Mouse (Mus musculus) midbrain, embryonic 15.5 days (tissue): ENCODE results near the gene Cd163. TPM values are rescaled to one million over a fixed set of nuclear protein-coding genes. Genes with fewer than 3 reads are reported as not detected.

Experiments
- ATAC-seq: fragments of 200-750 bp; cut with Nextera tagmentation; replicated peaks from 2 replicates; pipeline ENCODE4 v1.8.0; 2017; ENCODE audit warnings: moderate TSS enrichment
- H3K27ac ChIP-seq: fragments of 300-500 bp; sonication (generic); 2 replicates; pipeline ENCODE4 v1.5.1; 2015; ENCODE audit warnings: mild to moderate bottlenecking, inconsistent platforms
- H3K27me3 ChIP-seq: fragments of 300-500 bp; sonication (generic); replicated peaks from 2 replicates; pipeline ENCODE4 v1.6.1; 2015; ENCODE audit warnings: inconsistent platforms
- H3K36me3 ChIP-seq: fragments of 300-500 bp; sonication (generic); replicated peaks from 2 replicates; pipeline ENCODE4 v1.6.1; 2015; ENCODE audit warnings: inconsistent platforms
- H3K4me1 ChIP-seq: fragments of 300-500 bp; sonication (generic); 2 replicates; pipeline ENCODE4 v1.6.1; 2015; ENCODE audit warnings: inconsistent platforms
- H3K4me2 ChIP-seq: fragments of 300-500 bp; sonication (generic); 2 replicates; pipeline ENCODE4 v1.6.1; 2015; ENCODE audit warnings: inconsistent platforms, mild to moderate bottlenecking, moderate library complexity
- H3K4me3 ChIP-seq: fragments of 300-500 bp; sonication (generic); 2 replicates; pipeline ENCODE4 v1.5.1; 2015; ENCODE audit warnings: mild to moderate bottlenecking, inconsistent platforms
- H3K9ac ChIP-seq: fragments of 300-500 bp; sonication (generic); 2 replicates; pipeline ENCODE4 v1.6.1; 2015; ENCODE audit warnings: mild to moderate bottlenecking, inconsistent platforms
- H3K9me3 ChIP-seq: fragments of 300-500 bp; sonication (generic); 2 replicates; pipeline ENCODE4 v1.6.1; 2016; ENCODE audit warnings: inconsistent platforms
- WGBS: fragments of 180-500 bp; shearing (Covaris S2); methylation state at CpG from one replicate; pipeline ENCODE4 v1.1.7; 2015; ENCODE audit warnings: mixed read lengths; 5-methylcytosine and 5-hydroxymethylcytosine counted together
- polyA plus RNA-seq: library from polyadenylated mRNA; unstranded; fragments of >200 nt; fragmentation: Nextera tagmentation; extraction: Ambion mirVana; gene quantifications from 2 replicates; pipeline ENCODE4 v1.2.1, GENCODE M21; 2015

The Cd163 gene
- polyA plus RNA-seq, 1 experiment from 2014 or later: 0.88 TPM

- Histone ChIP-seq H3K9me3 (no peaks in the 10 kb centered on the region), H3K4me2 (no peak overlapping the region), H3K4me1 (no peaks in the 10 kb centered on the region), H3K36me3 (no peaks in the 10 kb centered on the region), H3K4me3 (no peak overlapping the region), H3K9ac (no peak overlapping the region), H3K27me3 (no peaks in the 10 kb centered on the region), H3K27ac (no peak overlapping the region)
- WGBS: 89% methylated on average over 11 of the region's 11 CpGs
- ATAC-seq: no peak
Measured at GRCm38 (mm10) chr6:124375435-124375884, 71.0 kb downstream of the Cd163 start.

GRCm38 (mm10) chr6:124376311-124376710 lies 71.9 kb downstream of the Cd163 start:
- Histone ChIP-seq H3K27me3 (no peaks in the 10 kb centered on the region), H3K9me3 (no peaks in the 10 kb centered on the region), H3K9ac (no peak overlapping the region), H3K27ac (no peak overlapping the region), H3K4me3 (no peak overlapping the region), H3K4me1 (no peaks in the 10 kb centered on the region), H3K36me3 (no peaks in the 10 kb centered on the region), H3K4me2 (no peak overlapping the region)
- 94% methylated on average over 5 of the region's 5 CpGs for WGBS
- ATAC-seq: no peak

DNA sequence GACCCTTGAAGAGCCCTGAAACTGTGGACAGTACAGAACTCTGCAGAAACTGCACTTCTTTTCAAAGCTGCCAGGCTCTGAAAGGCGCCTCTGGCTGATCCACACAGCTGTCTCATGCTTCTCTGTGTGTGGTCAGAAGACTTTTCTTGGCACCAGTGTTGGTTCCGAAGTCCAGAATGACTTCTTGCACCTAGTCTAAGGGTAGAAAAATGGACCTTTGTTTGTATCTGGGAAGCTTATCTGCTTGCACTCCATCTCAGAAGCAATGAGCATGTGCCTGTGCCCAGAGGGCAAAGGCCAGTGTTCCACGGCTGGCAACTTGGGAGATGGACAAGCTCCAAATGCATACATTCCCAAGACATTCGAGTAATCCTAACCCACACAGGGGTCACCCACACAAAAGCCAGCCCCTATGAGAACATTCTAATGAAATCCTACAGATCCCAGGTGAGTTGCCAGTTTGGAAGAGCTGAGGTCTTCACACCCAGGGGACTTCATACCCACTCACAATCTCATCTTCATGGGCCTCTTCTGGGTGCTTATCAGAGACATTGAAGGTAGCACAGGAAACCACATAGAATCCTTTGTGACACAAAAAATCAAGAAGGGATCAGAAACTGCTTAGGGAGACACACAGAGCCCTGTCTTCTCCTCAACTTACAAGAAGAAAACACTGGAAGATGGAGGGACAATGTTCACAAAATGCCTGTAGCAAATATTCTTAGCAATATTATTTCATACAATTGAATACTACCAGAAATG lies 73.2 kb downstream of the Cd163 start:
- H3K27me3 ChIP-seq: no peaks in the 10 kb centered on the region
- H3K9me3 ChIP-seq: no peaks in the 10 kb centered on the region
- ATAC-seq: no peak
- H3K36me3 ChIP-seq: no peaks in the 10 kb centered on the region
- no peak overlapping the region for H3K27ac ChIP-seq
- H3K9ac ChIP-seq: no peak overlapping the region
- no peak overlapping the region for H3K4me2 ChIP-seq
- no peak overlapping the region for H3K4me3 ChIP-seq
- no peaks in the 10 kb centered on the region for H3K4me1 ChIP-seq
- 74% methylated on average over 4 of the region's 4 CpGs for WGBS

- no peak for ATAC-seq
- no peaks in the 10 kb centered on the region for H3K36me3 ChIP-seq
- no peak overlapping the region for H3K9ac ChIP-seq
- no peak overlapping the region for H3K27ac ChIP-seq
- H3K4me3 ChIP-seq: no peak overlapping the region
- no peaks in the 10 kb centered on the region for H3K9me3 ChIP-seq
- no peaks in the 10 kb centered on the region for H3K27me3 ChIP-seq
- 43% methylated on average over 10 of the region's 10 CpGs for WGBS
- H3K4me2 ChIP-seq: no peak overlapping the region
- no peaks in the 10 kb centered on the region for H3K4me1 ChIP-seq
Measured at GRCm38 (mm10) chr6:124379331-124379730, 74.9 kb downstream of the Cd163 start.

Other genes starting within 250 kb of the Cd163 start
- gene Vmn2r27, start 72.8 kb upstream of the Cd163 start, polyA plus RNA-seq: not detected in 2 replicates
- gene Pex5, start 110.4 kb downstream of the Cd163 start, polyA plus RNA-seq: 77.3 and 83.5 TPM in 2 replicates
- 146 and 153 TPM in 2 replicates for gene Clstn3, start 160.1 kb downstream of the Cd163 start, polyA plus RNA-seq
- 0.23 and 0.30 TPM in 2 replicates for gene C1rl, start 188.5 kb downstream of the Cd163 start, polyA plus RNA-seq
- gene C1ra, start 207.7 kb downstream of the Cd163 start, polyA plus RNA-seq: 0.27 and 0.28 TPM in 2 replicates
- 0.92 and 1.1 TPM in 2 replicates for gene C1s1, start 237.7 kb downstream of the Cd163 start, polyA plus RNA-seq